Mouse (Mus musculus) intestine, embryonic 14.5 days (tissue): ENCODE measurements around the gene Treml1. TPM values are rescaled to one million over a fixed set of nuclear protein-coding genes. Genes with fewer than 3 reads are reported as not detected.

ENCODE experiments used
- ATAC-seq: fragments of 200-750 bp; cut with Nextera tagmentation; replicated peaks from 2 replicates; pipeline ENCODE4 v1.8.0; 2017; ENCODE audit warnings: low read depth, moderate number of reproducible peaks, moderate TSS enrichment, moderate library complexity; ENCODE audit not compliant: low FRiP score, low TSS enrichment
- DNase-seq: peaks from one replicate; pipeline ENCODE4 v3.0.0-alpha.2; 2018; ENCODE audit warnings: low spot score
- H3K27ac ChIP-seq: fragments of 300-500 bp; sonication (generic); 2 replicates; pipeline ENCODE4 v1.5.1; 2014; ENCODE audit warnings: low read depth, mild to moderate bottlenecking, control low read depth
- H3K27me3 ChIP-seq: fragments of 300-500 bp; sonication (generic); replicated peaks from 2 replicates; pipeline ENCODE4 v1.6.1; 2014; ENCODE audit warnings: low read length, control low read depth; ENCODE audit not compliant: control insufficient read depth, insufficient read depth
- H3K36me3 ChIP-seq: fragments of 300-500 bp; sonication (generic); 2 replicates; pipeline ENCODE4 v1.6.1; 2014; ENCODE audit warnings: low read length, control low read depth; ENCODE audit not compliant: control insufficient read depth, insufficient read depth
- H3K4me1 ChIP-seq: fragments of 300-500 bp; sonication (generic); replicated peaks from 2 replicates; pipeline ENCODE4 v1.6.1; 2014; ENCODE audit warnings: low read length, control low read depth, mixed read lengths; ENCODE audit not compliant: control insufficient read depth, insufficient read depth
- H3K4me2 ChIP-seq: fragments of 300-500 bp; sonication (generic); 2 replicates; pipeline ENCODE4 v1.6.1; 2014; ENCODE audit warnings: low read length
- H3K4me3 ChIP-seq: fragments of 300-500 bp; sonication (generic); 2 replicates; pipeline ENCODE4 v1.5.1; 2014; ENCODE audit warnings: low read depth, low read length, control low read depth, mixed read lengths
- H3K9ac ChIP-seq: fragments of 300-500 bp; sonication (generic); 2 replicates; pipeline ENCODE4 v1.6.1; 2014; ENCODE audit warnings: mild to moderate bottlenecking, low read length
- H3K9me3 ChIP-seq: fragments of 300-500 bp; sonication (generic); 2 replicates; pipeline ENCODE4 v1.6.1; 2016; ENCODE audit warnings: low read length, control low read depth; ENCODE audit not compliant: control insufficient read depth
- WGBS: fragments of 180-500 bp; shearing (Covaris S2); extraction: QIAGEN DNeasy Blood & Tissue Kit; methylation state at CpG from one replicate; pipeline ENCODE4 v1.1.7; 2014; 5-methylcytosine and 5-hydroxymethylcytosine counted together
- polyA plus RNA-seq: library from polyadenylated mRNA; unstranded; fragments of >200 nt; fragmentation: Nextera tagmentation; extraction: Ambion mirVana; gene quantifications from 2 replicates; pipeline ENCODE4 v1.2.1, GENCODE M21; 2014

Treml1 gene
- polyA plus RNA-seq, 1 experiment from 2014 or later, result 0.91 TPM

DNA sequence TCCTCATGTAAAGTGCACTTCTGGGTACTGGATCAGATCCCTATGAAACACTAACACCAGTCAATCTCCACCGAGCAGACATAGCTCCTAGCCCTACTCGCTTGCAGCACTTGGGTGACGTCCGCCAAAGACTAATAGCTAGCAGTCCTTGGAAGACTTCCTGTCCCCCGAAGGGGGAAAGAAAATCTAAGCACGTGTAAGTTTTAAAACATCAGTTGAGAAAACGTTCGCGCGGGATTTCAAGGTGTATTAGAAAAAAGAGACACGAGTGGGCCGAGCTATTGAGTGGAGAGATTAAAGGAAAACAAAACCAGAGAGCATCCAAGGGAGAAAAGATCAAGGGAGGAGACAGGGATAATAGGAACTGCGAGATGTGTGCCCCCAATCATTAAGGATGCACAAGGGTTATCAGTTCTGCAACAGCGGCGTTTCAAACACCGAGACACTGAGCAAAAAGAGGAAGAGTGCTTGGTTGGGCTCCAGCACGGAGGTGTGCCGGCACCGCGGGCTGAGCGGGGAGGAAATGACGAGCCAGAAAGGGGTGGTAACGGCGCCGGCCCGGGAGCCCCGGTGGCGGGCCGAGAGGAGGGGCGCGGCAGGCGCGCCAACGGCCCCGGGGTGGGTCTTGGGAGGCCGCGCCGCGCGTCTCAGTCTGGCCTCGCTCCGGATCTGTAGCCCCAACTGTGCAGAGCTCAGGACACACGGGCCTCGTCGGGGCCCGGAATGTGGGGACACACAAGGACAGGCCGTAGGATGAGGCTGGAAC, 49.0 kb downstream of the Treml1 start:
- H3K36me3 ChIP-seq, result peaks cover 14% of the 10 kb centered on the region
- no peaks in the 10 kb centered on the region for H3K27me3 ChIP-seq
- peak overlapping the region; percentile 55 for H3K4me2 ChIP-seq
- H3K27ac ChIP-seq, result peak overlapping the region; percentile 100
- under 1% methylated on average over 46 of the region's 47 CpGs for WGBS
- ATAC-seq, result peak; percentile 50
- peak; percentile 85 for DNase-seq
- H3K9me3 ChIP-seq, result no peaks in the 10 kb centered on the region
- peaks cover 17% of the 10 kb centered on the region; the same call in 1 of the 2 replicates for H3K4me1 ChIP-seq
- H3K4me3 ChIP-seq, result peak overlapping the region; percentile 94
- peak overlapping the region; percentile 100 for H3K9ac ChIP-seq

DNA sequence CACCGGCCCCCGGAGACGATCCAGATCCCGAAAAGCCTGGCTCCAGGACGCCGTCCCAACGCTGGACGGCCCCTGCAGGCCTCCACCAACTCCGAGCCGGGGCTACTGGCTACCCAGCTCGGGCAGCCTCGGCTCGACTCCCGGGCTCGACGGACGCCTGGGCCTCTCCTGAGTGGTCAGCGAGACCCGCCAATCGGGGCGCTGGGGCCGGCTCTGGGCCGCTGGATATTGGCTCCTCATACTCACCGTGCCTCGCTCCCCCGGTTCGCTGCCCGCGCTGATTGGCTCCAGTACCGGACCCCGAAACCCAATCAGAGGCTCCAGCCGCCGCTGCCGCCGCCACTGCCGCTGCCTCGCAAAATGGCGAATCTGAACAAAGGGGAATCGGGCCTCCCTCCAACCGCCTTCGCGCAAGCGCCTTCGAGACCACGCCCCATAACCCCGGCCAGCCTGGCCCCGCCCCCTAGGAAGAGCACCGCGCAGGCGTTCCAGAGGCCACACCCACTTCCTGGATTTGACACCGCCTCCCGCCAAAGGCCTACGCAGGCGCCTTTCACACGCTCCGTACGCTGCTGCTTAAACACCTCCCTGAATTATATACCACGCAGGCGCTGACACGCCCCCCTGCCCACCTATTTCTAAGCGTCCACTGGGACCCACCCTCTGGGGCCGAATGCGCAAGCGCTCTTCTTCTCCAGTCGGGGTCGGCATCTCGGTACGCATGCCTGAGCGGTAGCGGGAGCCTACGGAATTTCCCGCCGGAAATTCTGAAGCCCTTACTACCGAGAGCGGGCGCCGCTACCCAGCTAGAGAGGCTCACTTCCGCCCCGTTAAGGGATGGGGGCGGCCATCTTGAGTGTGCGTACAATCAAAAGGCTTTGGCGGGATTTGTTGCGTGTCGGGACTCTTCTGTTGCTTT, 49.9 kb downstream of the Treml1 start, which contains the start of the genes Nfya and Oard1:
Nfya (minus strand) TSS at position 527 of the 919 bp plus-strand sequence.
Oard1 (plus strand) TSS at position 635 of the 919 bp plus-strand sequence.
- H3K27me3 ChIP-seq, result no peaks in the 10 kb centered on the region
- H3K27ac ChIP-seq, result peak within 1 kb of the TSS; percentile 100
- ATAC-seq, result peak; percentile 96
- peak within 1 kb of the TSS; percentile 94 for H3K4me3 ChIP-seq
- no peaks in the 10 kb centered on the region for H3K9me3 ChIP-seq
- H3K4me2 ChIP-seq, result peak within 1 kb of the TSS; percentile 92
- H3K9ac ChIP-seq, result peak within 1 kb of the TSS; percentile 100
- H3K4me1 ChIP-seq, result peaks cover 17% of the 10 kb centered on the region; the same call in 1 of the 2 replicates
- DNase-seq, result peak; percentile 98
- peaks cover 23% of the 10 kb centered on the region for H3K36me3 ChIP-seq
- WGBS, result under 1% methylated on average over 82 of the region's 84 CpGs

DNA sequence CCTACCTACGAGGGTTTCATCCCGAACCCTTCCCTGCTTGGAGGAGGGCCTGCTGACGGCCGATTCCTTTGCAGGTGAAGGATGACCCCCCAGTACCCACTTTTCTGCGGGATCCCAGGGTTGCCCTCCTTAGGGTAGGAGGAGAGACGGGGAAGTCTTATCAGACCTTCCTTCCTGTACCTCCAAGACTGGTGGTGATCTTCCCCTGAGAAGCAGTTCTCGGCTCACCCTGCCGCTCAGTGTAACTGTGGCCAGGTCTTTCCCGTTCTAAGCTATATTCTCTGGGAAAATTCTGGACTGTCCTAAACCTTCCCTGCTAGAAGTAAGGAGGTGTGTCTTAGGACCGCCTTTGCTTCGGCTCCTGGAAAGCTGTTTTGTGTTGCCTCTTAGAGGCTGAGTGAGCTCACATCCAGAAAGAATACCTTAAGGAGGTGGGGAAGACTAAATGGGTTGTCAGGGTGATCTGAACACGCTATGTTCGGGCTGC, 50.6 kb downstream of the Treml1 start:
- WGBS, result under 1% methylated on average over 13 of the region's 13 CpGs
- H3K27me3 ChIP-seq, result no peaks in the 10 kb centered on the region

DNA sequence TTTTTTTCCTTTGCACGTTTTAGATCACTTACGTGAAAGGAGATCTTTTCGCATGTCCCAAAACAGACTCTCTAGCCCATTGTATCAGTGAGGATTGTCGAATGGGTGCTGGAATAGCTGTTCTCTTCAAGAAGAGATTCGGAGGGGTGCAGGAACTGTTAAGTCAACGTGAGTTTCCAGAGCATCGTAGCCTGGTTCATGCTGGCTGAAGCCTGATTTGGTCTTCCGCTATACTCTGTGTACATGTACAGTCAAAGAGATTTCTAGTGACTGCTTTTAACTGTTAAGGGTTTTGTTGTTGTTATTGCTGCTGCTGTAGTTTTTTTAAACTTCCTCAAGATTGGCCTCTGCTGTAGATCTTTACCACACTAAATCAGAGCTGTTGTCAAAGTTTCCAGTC, 51.5 kb downstream of the Treml1 start:
- Histone ChIP-seq H3K36me3 (peaks cover 39% of the 10 kb centered on the region), H3K27ac (peak overlapping the region; percentile 98), H3K4me1 (peaks cover 17% of the 10 kb centered on the region; the same call in 1 of the 2 replicates), H3K9me3 (no peaks in the 10 kb centered on the region), H3K4me3 (peak overlapping the region; percentile 94), H3K27me3 (no peaks in the 10 kb centered on the region), H3K9ac (peak overlapping the region; percentile 83), H3K4me2 (peak overlapping the region; percentile 92)
- DNase-seq (no peak), ATAC-seq (no peak)
- 36% methylated on average over 8 of the region's 8 CpGs for WGBS

More for the DNA sequence above, 50.6 kb downstream of the Treml1 start:
- H3K27ac ChIP-seq, result peak overlapping the region; percentile 98
- H3K36me3 ChIP-seq, result peaks cover 30% of the 10 kb centered on the region
- ATAC-seq (peak; percentile 29), DNase-seq (no peak)
- H3K4me1 ChIP-seq, result peaks cover 17% of the 10 kb centered on the region; the same call in 1 of the 2 replicates
- peak overlapping the region; percentile 94 for H3K4me3 ChIP-seq
- peak overlapping the region; percentile 83 for H3K9ac ChIP-seq
- H3K9me3 ChIP-seq, result no peaks in the 10 kb centered on the region
- peak overlapping the region; percentile 92 for H3K4me2 ChIP-seq

DNA sequence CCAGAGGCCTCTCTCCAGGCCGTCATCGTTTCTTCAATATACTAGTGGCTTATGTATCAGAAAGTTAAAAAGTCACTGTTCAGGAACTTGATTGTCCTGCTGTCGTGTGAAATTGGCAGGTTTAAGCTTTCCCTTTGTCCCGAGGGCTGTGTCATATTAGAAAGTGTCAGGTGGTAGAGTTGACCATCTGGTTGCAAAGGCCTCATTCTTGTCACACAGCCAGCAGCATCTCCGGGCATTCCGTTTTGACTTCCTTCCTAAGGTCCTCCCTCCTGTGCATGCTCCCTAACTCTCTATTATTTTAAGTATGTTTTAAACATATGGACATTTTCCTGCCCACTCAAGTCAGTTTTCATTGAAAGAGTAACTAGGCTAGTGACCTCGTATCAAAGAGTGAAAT, 56.3 kb downstream of the Treml1 start:
- Histone ChIP-seq H3K9ac (no peak overlapping the region), H3K27me3 (no peaks in the 10 kb centered on the region), H3K4me1 (peaks cover 13% of the 10 kb centered on the region; the same call in 1 of the 2 replicates), H3K36me3 (peaks cover 50% of the 10 kb centered on the region), H3K9me3 (no peaks in the 10 kb centered on the region), H3K4me3 (no peak overlapping the region), H3K27ac (peak overlapping the region; percentile 38; the same call in 1 of the 2 replicates), H3K4me2 (no peak overlapping the region)
- DNase-seq (no peak), ATAC-seq (no peak)
- WGBS, result 80% methylated on average over 7 of the region's 7 CpGs

Other genes with a start within 250 kb of the Treml1 start
- not detected in 2 replicates for gene 9830107B12Rik, start 213.6 kb upstream of the Treml1 start, polyA plus RNA-seq
- gene A530064D06Rik, start 192.6 kb upstream of the Treml1 start, polyA plus RNA-seq, result 0.09 TPM in 1 of 2 replicates, not detected in the other
- 0.17 and 0.23 TPM in 2 replicates for gene Trem1, start 127.1 kb upstream of the Treml1 start, polyA plus RNA-seq
- gene Trem3, start 112.1 kb upstream of the Treml1 start, polyA plus RNA-seq, result 0.19 and 0.30 TPM in 2 replicates
- gene Treml4, start 95.6 kb upstream of the Treml1 start, polyA plus RNA-seq, result 1.5 and 1.8 TPM in 2 replicates
- 0.08 and 0.11 TPM in 2 replicates for gene Treml2, start 60.4 kb upstream of the Treml1 start, polyA plus RNA-seq
- gene B430306N03Rik, start 43.8 kb upstream of the Treml1 start, polyA plus RNA-seq, result 0.41 and 0.46 TPM in 2 replicates
- gene Trem2, start 13.5 kb upstream of the Treml1 start, polyA plus RNA-seq, result 2.6 and 2.9 TPM in 2 replicates
- gene Nfya, start 50.0 kb downstream of the Treml1 start, polyA plus RNA-seq, result 21.4 and 24.0 TPM in 2 replicates
- gene Oard1, start 50.1 kb downstream of the Treml1 start, polyA plus RNA-seq, result 72.4 and 77.7 TPM in 2 replicates
- 2.4 and 3.3 TPM in 2 replicates for gene Apobec2, start 73.0 kb downstream of the Treml1 start, polyA plus RNA-seq
- 1.6 and 1.7 TPM in 2 replicates for gene Tspo2, start 91.6 kb downstream of the Treml1 start, polyA plus RNA-seq
- 33.5 and 37.0 TPM in 2 replicates for gene Unc5cl, start 95.0 kb downstream of the Treml1 start, polyA plus RNA-seq